Mouse (Mus musculus): ENCODE measurements around the gene Kmo.

GRCm38 (mm10) chr1:175680995-175681394 lies 60.8 kb downstream of the Kmo start:
- TF ChIP-seq CTCF (conservative IDR thresholded peaks at IDR 0.05; ENCODE audit: insufficient read depth, insufficient read length, low read depth, low read length) (no peak), POLR2A (IDR thresholded peaks at IDR 0.05; ENCODE audit: low read depth, low read length) (no peak)
